Mouse (Mus musculus): ENCODE data around the gene A930033H14Rik. TPM values are rescaled to one million over a fixed set of nuclear protein-coding genes. Genes with fewer than 3 reads are reported as not detected.

Gene A930033H14Rik
- polyA plus RNA-seq, 1 experiment from 2014 or later: 1.9 TPM

- DNase-seq (no peak), ATAC-seq (ENCODE audit: insufficient read depth) (no peak)
- TF ChIP-seq CTCF (IDR thresholded peaks at IDR 0.05; ENCODE audit: low read depth): no peak
- no peak overlapping the region for H3K9ac ChIP-seq
- H3K4me2 ChIP-seq: no peak overlapping the region
- H3K36me3 ChIP-seq (ENCODE audit: insufficient read depth): peaks cover 27% of the 10 kb centered on the region
- no peak overlapping the region for H3K4me3 ChIP-seq (ENCODE audit: low read depth, low read length)
- no peaks in the 10 kb centered on the region for H3K27me3 ChIP-seq (ENCODE audit: insufficient read depth, low read length)
- H3K4me1 ChIP-seq (ENCODE audit: insufficient read depth): no peaks in the 10 kb centered on the region; the same call in 1 of the 2 replicates
- H3K27ac ChIP-seq (ENCODE audit: low read depth): no peak overlapping the region
- 68% methylated on average over 14 of the region's 14 CpGs for WGBS
- H3K9me3 ChIP-seq (ENCODE audit: low read depth, low read length): no peaks in the 10 kb centered on the region
These were observed 5.8 kb upstream of the A930033H14Rik start for GRCm38 (mm10) chr10:69218458-69219288.

GRCm38 (mm10) chr10:69217127-69217690 is 4.3 kb upstream of the A930033H14Rik start:
- Histone ChIP-seq H3K27me3 (ENCODE audit: insufficient read depth, low read length) (no peaks in the 10 kb centered on the region), H3K9ac (no peak overlapping the region), H3K4me2 (no peak overlapping the region), H3K4me1 (ENCODE audit: insufficient read depth) (no peaks in the 10 kb centered on the region; the same call in 1 of the 2 replicates), H3K36me3 (ENCODE audit: insufficient read depth) (peaks cover 27% of the 10 kb centered on the region), H3K4me3 (ENCODE audit: low read depth, low read length) (no peak overlapping the region), H3K9me3 (ENCODE audit: low read depth, low read length) (no peaks in the 10 kb centered on the region), H3K27ac (ENCODE audit: low read depth) (no peak overlapping the region)
- no peak for TF ChIP-seq CTCF (IDR thresholded peaks at IDR 0.05; ENCODE audit: low read depth)
- ATAC-seq (ENCODE audit: insufficient read depth) (no peak), DNase-seq (no peak)
- WGBS: 90% methylated on average over 4 of the region's 4 CpGs

- H3K36me3 ChIP-seq (ENCODE audit: insufficient read depth): peaks cover 27% of the 10 kb centered on the region
- TF ChIP-seq CTCF (IDR thresholded peaks at IDR 0.05; ENCODE audit: low read depth): no peak
- 12% methylated on average over 5 of the region's 5 CpGs for WGBS
- no peak for ATAC-seq (ENCODE audit: insufficient read depth)
- H3K27ac ChIP-seq (ENCODE audit: low read depth): peak overlapping the region; percentile 100
- peak overlapping the region; percentile 73 for H3K9ac ChIP-seq
- no peaks in the 10 kb centered on the region; the same call in 1 of the 2 replicates for H3K4me1 ChIP-seq (ENCODE audit: insufficient read depth)
- H3K9me3 ChIP-seq (ENCODE audit: low read depth, low read length): no peaks in the 10 kb centered on the region
- H3K27me3 ChIP-seq (ENCODE audit: insufficient read depth, low read length): no peaks in the 10 kb centered on the region
- H3K4me2 ChIP-seq: peak overlapping the region; percentile 90
- DNase-seq: peak; percentile 39
- H3K4me3 ChIP-seq (ENCODE audit: low read depth, low read length): peak overlapping the region; percentile 61
These were observed 1.1 kb upstream of the A930033H14Rik start for GRCm38 (mm10) chr10:69213986-69214385.

GRCm38 (mm10) chr10:69213451-69213877 is 566 bp upstream of the A930033H14Rik start:
- Histone ChIP-seq H3K27ac (ENCODE audit: low read depth) (peak overlapping the region; percentile 100), H3K4me3 (ENCODE audit: low read depth, low read length) (peak overlapping the region; percentile 61), H3K36me3 (ENCODE audit: insufficient read depth) (peaks cover 21% of the 10 kb centered on the region), H3K4me1 (ENCODE audit: insufficient read depth) (no peaks in the 10 kb centered on the region; the same call in 1 of the 2 replicates), H3K27me3 (ENCODE audit: insufficient read depth, low read length) (no peaks in the 10 kb centered on the region), H3K9me3 (ENCODE audit: low read depth, low read length) (no peaks in the 10 kb centered on the region), H3K9ac (peak overlapping the region; percentile 73), H3K4me2 (peak overlapping the region; percentile 90)
- peak; percentile 50 for ATAC-seq (ENCODE audit: insufficient read depth)
- TF ChIP-seq CTCF (IDR thresholded peaks at IDR 0.05; ENCODE audit: low read depth): no peak
- WGBS: 1% methylated on average over 21 of the region's 21 CpGs
- no peak for DNase-seq

GRCm38 (mm10) chr10:69211976-69212375 is 922 bp downstream of the A930033H14Rik start:
- H3K27ac ChIP-seq (ENCODE audit: low read depth): peak overlapping the region; percentile 100
- DNase-seq: peak; percentile 70

GRCm38 (mm10) chr10:69211560-69211959 is 1.3 kb downstream of the A930033H14Rik start:
- Histone ChIP-seq H3K36me3 (ENCODE audit: insufficient read depth) (peaks cover 6% of the 10 kb centered on the region; the same call in 1 of the 2 replicates), H3K4me1 (ENCODE audit: insufficient read depth) (no peaks in the 10 kb centered on the region; the same call in 1 of the 2 replicates), H3K9me3 (ENCODE audit: low read depth, low read length) (no peaks in the 10 kb centered on the region), H3K27ac (ENCODE audit: low read depth) (peak overlapping the region; percentile 100), H3K4me2 (peak overlapping the region; percentile 90), H3K27me3 (ENCODE audit: insufficient read depth, low read length) (no peaks in the 10 kb centered on the region), H3K9ac (peak overlapping the region; percentile 73), H3K4me3 (ENCODE audit: low read depth, low read length) (peak overlapping the region; percentile 61)
- WGBS: 43% methylated on average over 8 of the region's 8 CpGs
- no peak for TF ChIP-seq CTCF (IDR thresholded peaks at IDR 0.05; ENCODE audit: low read depth)
- no peak for ATAC-seq (ENCODE audit: insufficient read depth)
- DNase-seq: peak; percentile 53

More at GRCm38 (mm10) chr10:69211976-69212375, 922 bp downstream of the A930033H14Rik start:
- Histone ChIP-seq H3K4me2 (peak overlapping the region; percentile 90), H3K9me3 (ENCODE audit: low read depth, low read length) (no peaks in the 10 kb centered on the region), H3K27me3 (ENCODE audit: insufficient read depth, low read length) (no peaks in the 10 kb centered on the region), H3K36me3 (ENCODE audit: insufficient read depth) (peaks cover 10% of the 10 kb centered on the region; the same call in 1 of the 2 replicates), H3K4me3 (ENCODE audit: low read depth, low read length) (peak overlapping the region; percentile 61), H3K4me1 (ENCODE audit: insufficient read depth) (no peaks in the 10 kb centered on the region; the same call in 1 of the 2 replicates), H3K9ac (peak overlapping the region; percentile 73)
- 0 out of 2 replicates have a peak, but pooled peaks have one; percentile 9 for ATAC-seq (ENCODE audit: insufficient read depth)
- WGBS: 4% methylated on average over 14 of the region's 14 CpGs
- TF ChIP-seq CTCF (IDR thresholded peaks at IDR 0.05; ENCODE audit: low read depth): no peak

GRCm38 (mm10) chr10:69210659-69211058 is 2.2 kb downstream of the A930033H14Rik start:
- no peak overlapping the region for H3K9ac ChIP-seq
- ATAC-seq (ENCODE audit: insufficient read depth): no peak
- H3K9me3 ChIP-seq (ENCODE audit: low read depth, low read length): no peaks in the 10 kb centered on the region
- no peaks in the 10 kb centered on the region; the same call in 1 of the 2 replicates for H3K4me1 ChIP-seq (ENCODE audit: insufficient read depth)
- H3K36me3 ChIP-seq (ENCODE audit: insufficient read depth): no peaks in the 10 kb centered on the region; the same call in 1 of the 2 replicates
- H3K27ac ChIP-seq (ENCODE audit: low read depth): no peak overlapping the region
- H3K4me3 ChIP-seq (ENCODE audit: low read depth, low read length): no peak overlapping the region
- DNase-seq: no peak
- 77% methylated on average over 5 of the region's 5 CpGs for WGBS
- TF ChIP-seq CTCF (IDR thresholded peaks at IDR 0.05; ENCODE audit: low read depth): no peak
- no peak overlapping the region for H3K4me2 ChIP-seq
- H3K27me3 ChIP-seq (ENCODE audit: insufficient read depth, low read length): no peaks in the 10 kb centered on the region

All from lung, embryonic 14.5 days (tissue).